Mouse (Mus musculus): Measurements from ENCODE around the gene Tcte1. TPM values are rescaled to one million over a fixed set of nuclear protein-coding genes. Genes with fewer than 3 reads are reported as not detected.

Gene Tcte1
- polyA plus RNA-seq, 1 experiment from 2014 or later, result not detected

DNA sequence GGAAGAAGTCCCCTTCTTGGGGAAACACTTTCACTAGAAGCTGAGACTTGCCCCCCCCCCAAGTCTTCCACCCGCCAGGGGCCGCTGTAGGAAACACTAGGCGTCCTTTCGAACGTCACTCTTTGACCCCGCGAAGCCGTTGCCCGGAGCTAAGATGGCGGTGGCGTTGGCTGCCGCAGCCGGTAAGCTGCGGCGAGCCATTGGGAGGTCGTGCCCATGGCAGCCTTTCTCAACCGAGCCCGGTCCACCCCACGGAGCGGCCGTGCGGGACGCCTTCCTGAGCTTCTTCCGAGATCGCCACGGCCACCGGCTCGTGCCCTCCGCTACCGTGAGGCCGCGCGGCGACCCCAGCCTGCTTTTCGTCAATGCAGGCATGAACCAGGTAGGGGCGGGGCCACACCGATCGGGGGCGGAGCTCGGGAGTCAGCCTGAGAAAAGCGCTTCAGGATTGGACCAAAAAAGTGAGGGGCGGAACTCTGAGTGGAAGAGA is 16.5 kb upstream of the Tcte1 start, which contains the start of gene Aars2:
Gene Aars2, plus strand, starts transcription at position 142 of the 490 bp plus-strand sequence.
- peak within 1 kb of the TSS; percentile 60; the same call in 1 of the 2 replicates for H3K27ac ChIP-seq (ENCODE audit: low read depth, low read length)
- no peaks in the 10 kb centered on the region for H3K4me1 ChIP-seq (replicated peaks; ENCODE audit: control insufficient read depth, insufficient read depth, low read length)
- TF ChIP-seq CTCF (IDR thresholded peaks at IDR 0.05; ENCODE audit: low read depth), result peak; percentile 94
- H3K4me3 ChIP-seq (ENCODE audit: low read depth, low read length), result peak within 1 kb of the TSS; percentile 82
- no peaks in the 10 kb centered on the region for H3K9me3 ChIP-seq (ENCODE audit: control insufficient read depth)
- H3K9ac ChIP-seq (ENCODE audit: low read depth, low read length), result peak within 1 kb of the TSS; percentile 56
- peak; percentile 91 for ATAC-seq
- peak within 1 kb of the TSS; percentile 50 for H3K4me2 ChIP-seq (replicated peaks; ENCODE audit: low read depth)
- WGBS, result under 1% methylated on average over 42 of the region's 42 CpGs
- H3K27me3 ChIP-seq (replicated peaks; ENCODE audit: control insufficient read depth, insufficient read depth, low read length), result no peaks in the 10 kb centered on the region
- peaks cover 8% of the 10 kb centered on the region; the same call in 1 of the 2 replicates for H3K36me3 ChIP-seq (ENCODE audit: control insufficient read depth, insufficient read depth)

DNA sequence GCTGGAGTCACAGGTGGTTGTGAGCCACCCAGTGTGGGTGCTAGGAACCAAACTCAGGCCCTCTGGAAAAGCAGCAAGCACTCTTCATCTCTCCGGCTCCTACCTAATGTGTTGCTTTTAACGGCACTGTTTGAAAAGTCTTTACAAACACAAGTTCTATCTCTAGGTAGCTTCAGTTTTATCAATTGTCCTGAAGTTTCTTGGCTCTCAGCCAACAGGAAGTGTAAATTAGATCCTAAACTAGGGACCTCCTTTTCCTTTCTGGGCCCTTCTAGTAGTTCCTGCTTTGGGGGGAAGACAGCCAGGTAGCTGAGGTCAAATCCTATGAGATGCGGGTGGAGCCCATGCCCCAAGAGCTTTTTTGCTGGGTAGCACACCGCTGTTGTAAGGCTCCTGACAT is 12.4 kb upstream of the Tcte1 start:
- 84% methylated on average over 4 of the region's 4 CpGs for whole genome bisulfite sequencing
- no peaks in the 10 kb centered on the region for H3K9me3 ChIP-seq (ENCODE audit: control insufficient read depth)
- H3K4me1 ChIP-seq (replicated peaks; ENCODE audit: control insufficient read depth, insufficient read depth, low read length), result no peaks in the 10 kb centered on the region
- H3K4me3 ChIP-seq (ENCODE audit: low read depth, low read length), result no peak overlapping the region
- no peaks in the 10 kb centered on the region for H3K27me3 ChIP-seq (replicated peaks; ENCODE audit: control insufficient read depth, insufficient read depth, low read length)
- peaks cover 10% of the 10 kb centered on the region; the same call in 1 of the 2 replicates for H3K36me3 ChIP-seq (ENCODE audit: control insufficient read depth, insufficient read depth)
- ATAC-seq, result no peak
- H3K27ac ChIP-seq (ENCODE audit: low read depth, low read length), result no peak overlapping the region
- no peak overlapping the region for H3K9ac ChIP-seq (ENCODE audit: low read depth, low read length)
- no peak overlapping the region for H3K4me2 ChIP-seq (replicated peaks; ENCODE audit: low read depth)
- TF ChIP-seq CTCF (IDR thresholded peaks at IDR 0.05; ENCODE audit: low read depth), result no peak

DNA sequence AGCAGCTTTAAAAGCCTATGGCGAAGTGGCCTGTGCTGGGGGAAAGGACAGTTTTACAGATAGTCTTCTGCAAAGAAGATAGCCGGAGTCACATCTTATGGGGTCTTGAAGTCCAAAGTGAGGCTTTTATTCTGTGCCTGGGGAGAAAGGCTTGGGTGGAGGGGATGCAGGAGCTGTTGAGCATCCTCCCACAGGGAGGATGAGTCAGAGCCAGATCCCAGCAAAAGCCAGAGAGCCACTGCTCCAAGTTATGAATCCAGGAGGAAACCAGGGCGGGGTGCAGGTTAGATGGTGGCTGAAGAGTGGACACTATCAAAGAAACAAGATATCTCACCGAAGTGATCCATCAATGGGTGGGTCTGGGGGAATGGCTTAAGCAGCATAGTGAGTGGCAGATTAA is 11.5 kb upstream of the Tcte1 start:
- no peak for ATAC-seq
- TF ChIP-seq CTCF (IDR thresholded peaks at IDR 0.05; ENCODE audit: low read depth), result no peak

DNA sequence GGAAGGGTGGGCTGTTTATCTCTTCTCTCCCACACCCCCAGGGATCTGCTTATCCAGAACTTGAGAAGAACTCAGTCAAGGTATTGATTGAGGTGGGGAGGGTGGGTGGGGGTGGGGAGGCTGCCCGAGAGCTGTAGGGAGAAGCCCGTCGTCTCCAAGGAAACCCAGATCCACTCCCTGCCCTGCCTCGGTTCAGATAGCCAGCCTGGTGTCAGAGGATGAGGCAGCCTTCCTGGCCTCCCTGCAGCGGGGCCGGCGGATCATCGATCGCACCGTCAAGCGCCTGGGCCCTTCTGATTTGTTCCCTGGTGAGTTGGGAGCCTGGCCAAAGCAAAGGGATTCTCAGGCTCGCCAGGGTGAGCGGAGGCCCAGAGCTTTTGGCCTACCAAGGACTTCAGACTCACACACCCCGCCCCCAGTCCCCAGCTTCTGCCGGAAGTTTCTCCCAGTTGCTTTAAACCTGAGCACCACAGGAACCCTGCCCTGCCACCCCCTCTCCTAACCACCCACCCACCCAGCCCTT is 8.0 kb upstream of the Tcte1 start:
- WGBS, result 54% methylated on average over 15 of the region's 15 CpGs
- no peak for TF ChIP-seq CTCF (IDR thresholded peaks at IDR 0.05; ENCODE audit: low read depth)
- H3K4me1 ChIP-seq (replicated peaks; ENCODE audit: control insufficient read depth, insufficient read depth, low read length), result no peaks in the 10 kb centered on the region
- no peak overlapping the region for H3K9ac ChIP-seq (ENCODE audit: low read depth, low read length)
- H3K4me3 ChIP-seq (ENCODE audit: low read depth, low read length), result no peak overlapping the region
- H3K36me3 ChIP-seq (ENCODE audit: control insufficient read depth, insufficient read depth), result peaks cover 16% of the 10 kb centered on the region; the same call in 1 of the 2 replicates
- H3K4me2 ChIP-seq (replicated peaks; ENCODE audit: low read depth), result no peak overlapping the region
- H3K27ac ChIP-seq (ENCODE audit: low read depth, low read length), result no peak overlapping the region
- H3K27me3 ChIP-seq (replicated peaks; ENCODE audit: control insufficient read depth, insufficient read depth, low read length), result no peaks in the 10 kb centered on the region
- no peaks in the 10 kb centered on the region for H3K9me3 ChIP-seq (ENCODE audit: control insufficient read depth)
- ATAC-seq, result peak; percentile 35; the same call in 1 of the 2 replicates

More for the DNA sequence above, 11.5 kb upstream of the Tcte1 start:
- Histone ChIP-seq H3K9me3 (ENCODE audit: control insufficient read depth) (no peaks in the 10 kb centered on the region), H3K4me3 (ENCODE audit: low read depth, low read length) (no peak overlapping the region), H3K27ac (ENCODE audit: low read depth, low read length) (no peak overlapping the region), H3K4me1 (replicated peaks; ENCODE audit: control insufficient read depth, insufficient read depth, low read length) (no peaks in the 10 kb centered on the region), H3K4me2 (replicated peaks; ENCODE audit: low read depth) (no peak overlapping the region), H3K9ac (ENCODE audit: low read depth, low read length) (no peak overlapping the region), H3K27me3 (replicated peaks; ENCODE audit: control insufficient read depth, insufficient read depth, low read length) (no peaks in the 10 kb centered on the region), H3K36me3 (ENCODE audit: control insufficient read depth, insufficient read depth) (peaks cover 12% of the 10 kb centered on the region; the same call in 1 of the 2 replicates)
- WGBS, result 91% methylated on average over 4 of the region's 4 CpGs

DNA sequence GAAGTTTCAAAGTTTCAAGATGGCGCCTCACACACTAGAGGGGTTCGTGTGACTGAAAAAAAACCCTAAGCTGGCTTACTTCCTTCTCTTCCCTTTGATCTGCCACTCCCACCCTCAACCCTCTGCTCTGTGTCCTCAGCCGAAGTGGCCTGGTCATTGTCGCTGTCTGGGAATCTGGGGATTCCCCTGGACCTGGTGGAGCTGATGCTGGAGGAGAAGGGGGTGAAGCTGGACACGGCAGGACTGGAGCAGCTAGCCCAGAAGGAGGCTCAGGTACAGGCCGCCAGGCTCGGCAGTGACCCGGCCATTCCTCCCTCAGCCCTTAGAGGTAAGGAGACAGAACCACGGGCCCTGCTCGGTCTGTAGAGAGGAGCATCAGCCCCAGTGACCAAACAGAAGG is 7.4 kb upstream of the Tcte1 start:
- 82% methylated on average over 10 of the region's 10 CpGs for WGBS
- no peaks in the 10 kb centered on the region for H3K27me3 ChIP-seq (replicated peaks; ENCODE audit: control insufficient read depth, insufficient read depth, low read length)
- no peak overlapping the region for H3K4me2 ChIP-seq (replicated peaks; ENCODE audit: low read depth)
- H3K9me3 ChIP-seq (ENCODE audit: control insufficient read depth), result no peaks in the 10 kb centered on the region
- H3K36me3 ChIP-seq (ENCODE audit: control insufficient read depth, insufficient read depth), result peaks cover 16% of the 10 kb centered on the region; the same call in 1 of the 2 replicates
- no peak overlapping the region for H3K27ac ChIP-seq (ENCODE audit: low read depth, low read length)
- no peak for TF ChIP-seq CTCF (IDR thresholded peaks at IDR 0.05; ENCODE audit: low read depth)
- ATAC-seq, result no peak
- no peak overlapping the region for H3K4me3 ChIP-seq (ENCODE audit: low read depth, low read length)
- H3K4me1 ChIP-seq (replicated peaks; ENCODE audit: control insufficient read depth, insufficient read depth, low read length), result no peaks in the 10 kb centered on the region
- no peak overlapping the region for H3K9ac ChIP-seq (ENCODE audit: low read depth, low read length)

DNA sequence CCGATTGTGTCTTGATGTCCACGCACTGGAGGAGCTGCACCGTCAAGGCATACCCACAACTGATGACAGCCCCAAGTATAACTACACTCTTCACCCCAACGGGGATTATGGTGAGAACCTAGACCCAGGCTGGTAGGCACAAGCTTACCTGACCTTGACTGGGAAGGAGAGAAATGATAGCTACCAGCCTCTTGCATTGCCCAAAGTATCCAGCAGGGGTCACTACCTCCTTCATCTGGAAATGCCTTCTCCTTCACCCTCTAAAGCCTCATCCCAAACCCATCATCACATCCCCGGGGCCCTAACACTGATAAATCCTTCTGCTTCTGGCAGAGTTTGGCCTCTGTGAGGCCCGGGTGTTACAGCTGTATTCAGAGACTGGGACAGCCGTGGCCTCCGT is 6.7 kb upstream of the Tcte1 start:
- no peak overlapping the region for H3K9ac ChIP-seq (ENCODE audit: low read depth, low read length)
- H3K9me3 ChIP-seq (ENCODE audit: control insufficient read depth), result no peaks in the 10 kb centered on the region
- no peaks in the 10 kb centered on the region for H3K4me1 ChIP-seq (replicated peaks; ENCODE audit: control insufficient read depth, insufficient read depth, low read length)
- H3K36me3 ChIP-seq (ENCODE audit: control insufficient read depth, insufficient read depth), result peaks cover 16% of the 10 kb centered on the region; the same call in 1 of the 2 replicates
- H3K4me2 ChIP-seq (replicated peaks; ENCODE audit: low read depth), result no peak overlapping the region
- peak; percentile 23; the same call in 1 of the 2 replicates for ATAC-seq
- WGBS, result 47% methylated on average over 8 of the region's 8 CpGs
- no peaks in the 10 kb centered on the region for H3K27me3 ChIP-seq (replicated peaks; ENCODE audit: control insufficient read depth, insufficient read depth, low read length)
- no peak overlapping the region for H3K27ac ChIP-seq (ENCODE audit: low read depth, low read length)
- TF ChIP-seq CTCF (IDR thresholded peaks at IDR 0.05; ENCODE audit: low read depth), result peak; percentile 90
- H3K4me3 ChIP-seq (ENCODE audit: low read depth, low read length), result no peak overlapping the region

Measured in intestine, postnatal 0 days (tissue).